Mouse (Mus musculus): ENCODE results near the gene Cfap99. TPM values are rescaled to one million over a fixed set of nuclear protein-coding genes. Genes with fewer than 3 reads are reported as not detected.

Gene Cfap99
- total RNA-seq, 4 experiments from 2014 or later = 0.19 TPM; not detected in 3

- no peak for DNase-seq
Observed at GRCm38 (mm10) chr5:34335539-34336096, 47.2 kb downstream of the Cfap99 start.

DNA sequence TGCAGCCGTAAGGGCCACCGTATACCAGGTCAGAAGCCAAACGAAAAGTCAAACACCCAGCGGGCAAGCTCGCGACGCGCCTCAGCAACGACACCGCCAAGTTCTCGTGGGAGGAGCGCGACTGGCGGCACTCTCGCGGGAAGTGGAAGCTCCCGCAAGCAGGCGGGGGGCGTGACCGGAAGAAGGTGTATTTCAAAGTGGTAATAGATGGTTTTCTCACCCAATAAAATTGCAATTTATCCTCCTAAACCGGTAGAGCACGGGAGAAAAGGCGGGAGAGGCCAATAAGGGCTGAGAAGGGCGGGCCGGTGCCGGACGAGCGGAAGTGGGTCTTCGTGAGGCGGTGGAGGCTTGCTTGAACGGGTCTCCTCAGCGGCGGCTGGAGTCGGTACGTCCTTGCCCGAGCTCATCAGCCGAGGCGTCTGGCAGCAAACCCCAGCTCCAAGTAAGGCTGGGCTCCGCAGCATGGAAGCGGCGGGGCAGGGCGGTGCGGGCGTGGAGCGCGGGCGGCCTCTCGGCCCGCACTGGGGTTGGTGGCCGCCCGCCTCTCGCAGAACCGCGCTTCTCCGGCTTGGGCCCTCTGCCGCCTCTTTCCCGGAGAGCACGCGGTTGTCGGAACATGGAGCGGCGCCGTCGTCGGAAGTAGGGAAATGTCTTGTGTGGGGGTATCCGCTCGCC lies 47.8 kb downstream of the Cfap99 start, which contains the start of gene Rnf4:
Gene Rnf4, plus strand, starts transcription at position 193 of the 678 bp plus-strand sequence.
- DNase-seq = peak; percentile 97

GRCm38 (mm10) chr5:34336775-34337450 lies 48.5 kb downstream of the Cfap99 start:
- DNase-seq = peak; percentile 51

DNA sequence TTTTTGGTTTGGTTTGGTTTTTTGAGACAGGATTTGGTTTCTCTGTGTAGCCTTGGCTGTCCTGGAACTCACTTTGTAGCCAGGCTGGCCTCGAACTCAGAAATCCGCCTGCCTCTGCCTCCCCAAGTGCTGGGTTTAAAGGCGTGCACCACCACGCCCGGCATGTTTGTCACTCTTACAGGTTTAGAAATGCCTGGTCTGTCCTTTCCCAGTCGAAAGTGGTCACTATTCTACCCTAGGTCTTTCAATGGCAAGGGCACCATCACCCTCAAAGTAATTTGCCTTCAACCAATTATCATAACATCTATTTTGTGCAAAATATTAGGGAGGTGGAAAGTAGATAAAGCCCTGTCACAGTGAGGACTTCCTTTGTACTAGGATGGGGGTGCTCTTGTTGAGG lies 51.8 kb downstream of the Cfap99 start:
- DNase-seq = no peak

- no peak for DNase-seq
Observed at GRCm38 (mm10) chr5:34352084-34352631, 63.8 kb downstream of the Cfap99 start.

DNA sequence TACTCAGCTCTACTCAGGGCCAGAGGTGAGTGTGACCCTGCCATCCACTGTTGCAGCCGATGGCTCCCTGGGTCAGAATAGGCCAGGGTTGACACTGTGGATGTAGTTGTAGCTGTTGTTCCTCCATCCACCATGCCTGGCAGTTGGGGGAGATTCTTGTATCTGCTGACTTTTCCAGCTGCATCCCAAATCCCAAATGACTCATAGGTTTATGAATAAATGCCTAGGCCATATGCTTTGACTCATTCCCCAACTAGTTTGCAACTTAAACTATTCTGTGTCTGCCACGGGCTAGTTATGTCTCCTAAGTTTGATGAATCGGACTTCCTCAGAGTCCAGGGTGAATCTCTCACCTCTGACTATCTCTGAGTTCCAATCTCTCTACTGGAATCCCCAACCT lies 71.9 kb downstream of the Cfap99 start:
- DNase-seq = no peak

GRCm38 (mm10) chr5:34363115-34363514 lies 74.7 kb downstream of the Cfap99 start:
- DNase-seq = no peak

- DNase-seq = peak; percentile 7
Observed at GRCm38 (mm10) chr5:34368551-34369290, 80.3 kb downstream of the Cfap99 start.

DNA sequence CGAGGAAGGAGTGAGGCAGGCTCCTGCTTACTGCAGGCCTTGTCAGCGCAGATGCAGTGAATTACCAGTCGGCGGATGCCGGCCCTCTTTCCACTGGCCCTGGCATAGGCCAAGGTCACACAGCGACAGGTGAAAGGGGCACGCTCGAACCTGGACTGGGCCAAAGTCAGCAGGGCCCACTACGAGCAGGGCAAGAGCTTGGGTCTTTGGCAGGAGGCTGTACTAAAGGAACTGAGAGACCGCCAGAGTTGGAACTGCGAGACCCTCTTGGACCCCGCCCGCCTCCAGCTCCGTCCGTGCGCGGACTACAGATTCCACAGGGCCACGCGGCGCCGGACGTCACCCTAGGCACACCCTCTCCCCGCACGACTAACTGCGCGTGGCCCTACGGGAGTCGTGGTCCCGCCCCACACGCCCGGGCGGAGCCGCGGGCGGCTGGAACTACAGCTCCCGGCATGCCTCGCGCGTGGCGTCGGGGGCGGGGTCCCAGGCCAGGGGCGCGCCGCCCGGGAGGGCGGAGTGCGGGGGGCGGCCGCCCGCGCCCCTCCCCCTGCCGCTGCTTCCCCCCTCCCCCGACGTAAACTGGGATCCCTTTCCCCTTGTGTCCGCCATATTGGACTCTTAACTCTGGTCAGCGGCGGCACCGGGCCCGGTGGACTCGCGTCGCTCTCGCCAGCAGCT lies 81.1 kb downstream of the Cfap99 start, which contains the start of gene Fam193a:
Gene Fam193a, plus strand, starts transcription at position 593 of the 681 bp plus-strand sequence.
- peak; percentile 96 for DNase-seq

- DNase-seq = peak; percentile 35
Observed at GRCm38 (mm10) chr5:34370022-34370823, 81.8 kb downstream of the Cfap99 start.

- DNase-seq = no peak
Observed at GRCm38 (mm10) chr5:34370840-34371239, 82.4 kb downstream of the Cfap99 start.

DNA sequence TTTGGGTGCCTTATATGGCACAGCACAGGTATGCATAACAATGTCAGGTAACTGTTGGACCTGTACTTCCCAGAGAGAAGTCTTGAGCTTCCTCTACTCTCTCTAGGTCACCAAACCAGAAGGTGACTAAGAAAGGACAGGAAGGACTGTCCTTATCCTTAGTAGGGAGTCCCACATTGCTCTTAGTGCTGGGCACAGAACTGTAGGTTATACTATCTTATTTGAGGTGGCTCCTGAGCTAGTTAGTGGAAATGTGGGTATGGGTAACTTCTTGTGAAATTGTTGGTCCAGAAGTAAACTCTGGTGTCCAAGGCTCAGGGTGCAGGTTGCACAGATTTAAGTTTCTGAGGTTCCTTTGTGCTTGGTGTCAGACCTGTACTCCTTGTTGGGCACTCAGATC lies 83.7 kb downstream of the Cfap99 start:
- DNase-seq = no peak

GRCm38 (mm10) chr5:34372541-34372940 lies 84.1 kb downstream of the Cfap99 start:
- no peak for DNase-seq

Other genes starting within 250 kb of the Cfap99 start
- gene Poln, start 119.2 kb upstream of the Cfap99 start, total RNA-seq (2022) = 1 to 10 TPM; 2.5 to 7.1 (median 5.3) TPM
- 1 to 10 TPM; 6.5 to 7.8 (median 7.7) TPM for gene Haus3, start 119.1 kb upstream of the Cfap99 start, total RNA-seq (2022)
- gene Mxd4, start 100.9 kb upstream of the Cfap99 start, total RNA-seq (2022) = 100 to 1,000 TPM; 118 to 131 (median 125) TPM
- 1 to 10 TPM in 2 of 4 experiments, under 1 TPM in 2; 0.52 to 2.1 (median 1.1) TPM for gene Zfyve28, start 151 bp upstream of the Cfap99 start, total RNA-seq (2022)
- gene Rnf4, start 47.7 kb downstream of the Cfap99 start, total RNA-seq (2022) = 100 to 1,000 TPM in 1 of 4 experiments, 10 to 100 TPM in 3; 87.2 to 105 (median 94.0) TPM
- gene Fam193a, start 81.3 kb downstream of the Cfap99 start, total RNA-seq (2022) = 10 to 100 TPM; 27.0 to 45.0 (median 33.4) TPM
- gene Tnip2, start 225.4 kb downstream of the Cfap99 start, total RNA-seq (2022) = 10 to 100 TPM; 16.3 to 32.3 (median 24.3) TPM
- 10 to 100 TPM; 11.5 to 23.9 (median 17.8) TPM for gene Sh3bp2, start 237.2 kb downstream of the Cfap99 start, total RNA-seq (2022)